Mouse (Mus musculus) T-cell, adult 2 months (primary cell): ENCODE results near the gene Ctcfl.
"Not testable (repeated sequence)": the region's sequence is repeated elsewhere in the genome, so short reads cannot be mapped to it uniquely, and the experiment has no call there.

ENCODE experiments used
- DNase-seq: peaks from one replicate; pipeline ENCODE4 v3.0.0; 2022; ENCODE audit warnings: low spot score

The Ctcfl gene

GRCm38 (mm10) chr2:173143611-173144010 lies 24.3 kb upstream of the Ctcfl start:
- no peak for DNase-seq

GRCm38 (mm10) chr2:173138323-173139239 lies 19.3 kb upstream of the Ctcfl start:
- DNase-seq, result no peak

- no peak for DNase-seq
Measured at GRCm38 (mm10) chr2:173134695-173135094, 15.4 kb upstream of the Ctcfl start.

GRCm38 (mm10) chr2:173132794-173133300 lies 13.5 kb upstream of the Ctcfl start:
- no peak for DNase-seq

- no peak for DNase-seq
Measured at GRCm38 (mm10) chr2:173132262-173132661, 12.9 kb upstream of the Ctcfl start.

- no peak for DNase-seq
Measured at GRCm38 (mm10) chr2:173129111-173129510, 9.8 kb upstream of the Ctcfl start.

- DNase-seq, result no peak
Measured at GRCm38 (mm10) chr2:173126386-173126785, 7.1 kb upstream of the Ctcfl start.

- no peak for DNase-seq
Measured at GRCm38 (mm10) chr2:173124022-173124735, 4.9 kb upstream of the Ctcfl start.

- not testable (repeated sequence) for DNase-seq
Measured at GRCm38 (mm10) chr2:173120117-173120516, 792 bp upstream of the Ctcfl start.

GRCm38 (mm10) chr2:173113796-173114195 lies 5.5 kb downstream of the Ctcfl start:
- DNase-seq, result not testable (repeated sequence)

- DNase-seq, result no peak
Measured at GRCm38 (mm10) chr2:173110571-173110970, 8.8 kb downstream of the Ctcfl start.

GRCm38 (mm10) chr2:173109510-173109909 lies 9.8 kb downstream of the Ctcfl start:
- DNase-seq, result no peak

- no peak for DNase-seq
Measured at GRCm38 (mm10) chr2:173108509-173109190, 10.7 kb downstream of the Ctcfl start.

GRCm38 (mm10) chr2:173106889-173107785 lies 12.2 kb downstream of the Ctcfl start:
- peak; percentile 56 for DNase-seq

- no peak for DNase-seq
Measured at GRCm38 (mm10) chr2:173106409-173106808, 12.9 kb downstream of the Ctcfl start.

- DNase-seq, result peak; percentile 61
Measured at GRCm38 (mm10) chr2:173097337-173097736, 22.0 kb downstream of the Ctcfl start.

- DNase-seq, result peak; percentile 84
Measured at GRCm38 (mm10) chr2:173089437-173089836, 29.9 kb downstream of the Ctcfl start.

GRCm38 (mm10) chr2:173087405-173087804 lies 31.9 kb downstream of the Ctcfl start:
- no peak for DNase-seq

- DNase-seq, result peak; percentile 95
Measured at GRCm38 (mm10) chr2:173085763-173086162, 33.6 kb downstream of the Ctcfl start.

- no peak for DNase-seq
Measured at GRCm38 (mm10) chr2:173084871-173085270, 34.5 kb downstream of the Ctcfl start.
